Mouse (Mus musculus) frontal cortex, postnatal 25 days (tissue): Measurements from ENCODE around the gene Masp2.

ENCODE experiments used
- DNase-seq, 2 experiments: peaks; one replicate each; pipeline ENCODE4 v3.0.0; 2022; ENCODE audit warnings: low spot score in 2 of 2

Masp2 gene

GRCm38 (mm10) chr4:148602357-148603120, at the start of gene Masp2:
TSS of gene Masp2 (plus strand) at chr4:148602554.
- no peak for DNase-seq

DNA sequence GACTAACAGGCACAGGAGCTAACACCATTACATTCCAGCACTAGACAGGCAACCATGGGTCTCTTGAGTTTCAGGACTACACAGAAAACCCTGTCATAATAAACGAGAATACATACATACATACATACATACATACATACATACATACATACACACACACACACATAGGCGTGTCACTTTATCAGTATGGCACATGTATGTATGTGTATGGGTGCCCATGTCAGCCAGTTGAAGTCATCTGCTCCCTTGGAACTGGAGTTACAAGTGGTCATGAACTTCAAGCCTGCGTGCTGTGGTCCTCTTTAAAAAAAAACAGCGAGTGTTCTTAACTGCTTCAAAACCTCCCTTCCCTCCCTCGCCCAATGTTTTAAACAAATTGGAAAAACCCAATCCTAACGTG, 44.6 kb upstream of the Masp2 start:
- no peak for DNase-seq

DNA sequence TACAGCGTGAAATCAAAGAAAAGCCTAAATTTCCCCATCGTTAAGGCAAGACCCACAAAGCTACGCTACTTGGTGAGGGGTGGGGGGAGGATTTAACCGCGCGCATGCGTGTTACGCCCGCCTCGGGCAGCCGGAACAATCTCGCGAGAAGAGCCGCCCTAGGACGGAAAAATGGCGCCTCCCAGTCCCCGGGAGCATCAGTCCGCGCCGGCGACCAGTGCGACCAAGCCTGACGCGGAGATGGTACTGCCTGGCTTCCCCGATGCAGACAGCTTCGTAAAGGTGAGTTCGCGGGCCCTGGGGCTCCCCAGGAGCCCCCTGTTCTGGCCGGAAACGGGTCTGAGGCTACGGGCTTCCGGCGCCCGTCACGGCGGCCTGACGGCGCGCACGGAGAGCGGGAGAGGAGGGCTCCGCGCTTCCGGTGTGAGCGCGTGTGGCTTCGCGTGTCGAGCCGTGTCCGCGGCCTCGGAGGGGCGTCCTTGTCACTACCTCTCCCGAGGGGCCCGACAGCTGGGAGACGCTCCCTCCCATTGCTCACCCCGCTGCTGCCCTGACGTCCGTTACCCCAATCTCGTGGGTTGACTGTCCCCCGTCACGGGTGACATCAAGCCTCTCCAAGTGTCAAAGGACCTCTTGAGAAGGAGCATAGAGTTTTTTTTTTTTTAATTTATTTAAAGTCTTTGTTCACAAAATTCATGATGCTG, 43.9 kb upstream of the Masp2 start, which contains the start of gene Exosc10:
Exosc10 (plus strand) TSS at position 133 of the 704 bp plus-strand sequence.
- DNase-seq: peak; percentile 67 to 79

DNA sequence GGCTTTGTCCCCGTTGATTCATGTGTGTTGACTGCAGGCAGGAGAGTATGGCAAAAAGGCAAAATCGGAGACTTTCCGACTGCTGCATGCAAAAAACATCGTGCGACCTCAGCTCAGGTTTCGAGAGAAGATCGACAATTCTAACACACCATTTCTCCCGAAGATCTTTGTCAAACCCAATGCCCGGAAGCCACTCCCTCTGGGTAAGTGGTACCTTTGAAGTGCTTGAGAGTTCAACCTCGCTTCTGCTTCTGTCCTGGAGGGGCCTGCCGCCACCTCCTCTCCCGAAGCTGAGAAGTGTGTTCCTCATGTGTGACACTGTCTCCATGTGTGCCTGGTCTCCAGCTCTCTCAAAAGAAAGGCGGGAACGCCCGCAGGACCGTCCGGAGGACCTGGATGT, 39.7 kb upstream of the Masp2 start:
- no peak for DNase-seq

- DNase-seq: no peak
Observed at GRCm38 (mm10) chr4:148563595-148563994, 38.8 kb upstream of the Masp2 start.

DNA sequence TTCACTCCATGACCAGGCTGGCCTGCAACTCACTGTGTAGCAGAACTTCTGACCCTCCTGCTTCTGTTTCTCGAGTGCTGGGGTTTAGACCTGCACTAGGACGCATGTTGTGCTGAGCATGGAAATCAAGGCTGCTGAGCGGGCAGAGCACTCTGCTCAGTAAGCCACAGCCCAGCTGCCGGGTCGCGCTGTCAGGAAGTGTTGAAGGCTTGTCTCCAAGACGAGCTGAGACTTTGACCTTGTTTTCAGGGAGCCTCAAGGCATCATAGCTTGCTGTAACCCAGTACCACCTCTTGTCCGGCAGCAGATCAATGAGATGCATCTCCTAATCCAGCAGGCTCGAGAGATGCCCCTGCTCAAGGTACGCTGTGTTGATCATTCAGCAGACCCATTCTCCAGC, 32.2 kb upstream of the Masp2 start:
- no peak for DNase-seq

DNA sequence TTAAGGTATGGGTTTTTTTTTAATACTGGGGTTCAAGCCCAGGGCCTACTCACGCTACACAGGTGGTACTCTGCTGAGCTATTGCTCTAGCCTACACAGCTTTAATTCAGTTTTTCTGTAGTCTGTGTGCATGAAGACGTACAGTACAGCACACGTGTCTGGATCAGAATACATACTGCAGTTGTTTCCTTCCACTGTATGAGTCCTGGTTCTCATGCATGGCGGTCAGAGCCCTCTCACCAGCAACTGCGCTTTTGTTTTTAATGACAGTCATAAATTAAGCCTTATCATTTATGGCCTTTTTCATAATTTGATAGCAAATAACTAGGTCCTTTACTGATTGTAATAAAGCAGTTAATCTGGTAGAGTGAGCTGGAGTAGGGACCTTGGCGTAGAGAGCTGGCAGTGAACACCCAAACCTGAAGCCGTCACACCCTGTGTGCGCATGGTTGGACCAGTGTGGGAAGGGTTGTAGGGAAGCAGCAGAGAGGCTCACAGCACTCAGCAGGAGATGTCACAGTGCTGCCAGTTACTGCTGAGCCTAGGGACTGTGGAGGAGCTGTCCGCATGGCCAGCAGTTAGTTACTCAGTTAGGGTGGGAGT, 31.6 kb upstream of the Masp2 start:
- no peak for DNase-seq

- no peak for DNase-seq
Observed at GRCm38 (mm10) chr4:148573222-148573621, 29.1 kb upstream of the Masp2 start.

- DNase-seq: no peak
Observed at GRCm38 (mm10) chr4:148580765-148581164, 21.6 kb upstream of the Masp2 start.

GRCm38 (mm10) chr4:148581422-148581821, 20.9 kb upstream of the Masp2 start:
- no peak for DNase-seq

- no peak for DNase-seq
Observed at GRCm38 (mm10) chr4:148583257-148583656, 19.1 kb upstream of the Masp2 start.

- no peak for DNase-seq
Observed at GRCm38 (mm10) chr4:148586648-148587047, 15.7 kb upstream of the Masp2 start.

DNA sequence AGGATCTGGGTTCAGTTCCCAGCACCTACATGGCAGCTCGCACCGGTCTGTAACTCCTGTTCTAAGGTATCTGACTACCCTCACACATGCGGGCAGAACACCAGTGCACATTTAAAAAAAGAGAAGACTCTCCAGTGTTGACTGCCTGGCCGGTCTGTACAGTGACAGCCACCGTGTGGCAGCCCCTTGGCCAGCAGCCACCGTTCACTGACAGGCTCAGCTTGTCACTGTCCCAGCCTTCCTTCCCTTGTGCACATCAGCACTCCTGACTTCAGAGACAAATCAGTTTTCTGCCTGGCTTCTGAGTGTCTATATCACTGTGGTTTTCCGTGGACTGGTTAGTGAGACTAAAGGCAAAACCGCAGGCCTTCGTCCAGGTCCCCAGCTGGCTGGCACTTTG, 13.6 kb upstream of the Masp2 start:
- DNase-seq: no peak

DNA sequence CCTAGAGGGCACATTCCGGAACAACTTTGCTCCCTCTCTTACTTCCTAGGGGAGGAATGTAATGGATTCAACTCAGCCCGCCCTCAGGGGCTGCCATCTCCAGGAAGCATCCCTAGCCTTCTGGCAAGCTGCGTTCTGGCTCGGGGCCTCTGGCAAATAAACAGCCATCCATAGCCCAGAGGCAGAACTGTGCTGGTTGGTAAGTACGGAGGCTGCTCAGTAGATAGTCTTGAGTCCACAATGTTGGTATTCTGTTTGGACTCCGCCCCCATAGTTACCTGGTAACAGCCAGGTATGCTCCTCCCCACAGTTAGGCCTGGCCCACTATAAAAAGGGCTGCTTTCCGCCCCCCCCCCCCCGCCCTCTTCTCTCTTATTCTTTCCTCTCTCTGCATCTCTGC, 12.8 kb upstream of the Masp2 start:
- no peak for DNase-seq

DNA sequence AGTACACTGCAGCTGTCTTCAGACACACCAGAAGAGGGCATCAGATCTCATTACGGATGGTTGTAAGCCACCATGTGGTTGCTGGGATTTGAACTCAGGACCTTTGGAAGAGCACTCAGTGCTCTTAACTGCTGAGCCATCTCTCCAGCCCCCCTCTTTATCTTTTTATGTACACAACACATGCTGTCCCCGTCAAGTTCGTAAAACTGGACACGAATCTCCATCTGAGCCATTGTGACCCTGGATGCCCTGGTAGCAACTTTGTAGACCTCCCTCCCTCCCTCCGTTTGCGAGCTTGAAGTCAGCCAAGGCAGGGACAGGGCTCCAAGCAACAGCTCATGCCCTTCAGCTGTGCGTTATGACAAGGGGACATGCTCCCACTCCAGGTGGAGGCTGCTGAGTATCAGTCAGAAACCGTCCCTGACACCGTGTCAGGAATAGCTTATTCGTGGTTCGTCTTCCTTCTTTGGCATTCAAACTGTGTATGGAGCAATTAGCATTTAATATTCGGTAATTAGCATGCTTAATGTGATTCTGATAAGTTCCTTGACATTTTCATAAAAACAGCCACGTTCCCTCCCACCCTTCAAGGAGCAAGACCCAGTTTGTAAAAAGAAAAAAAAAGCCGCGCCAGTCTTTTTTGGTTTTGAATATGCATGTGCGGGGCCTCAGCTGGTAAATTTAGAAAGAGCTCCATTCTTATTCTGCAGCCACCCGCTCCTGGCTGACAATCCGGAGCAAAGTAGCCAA, 11.8 kb upstream of the Masp2 start:
- DNase-seq: no peak

- DNase-seq: peak; percentile 92 to 93
Observed at GRCm38 (mm10) chr4:148591171-148591630, 11.2 kb upstream of the Masp2 start, which contains the start of gene Srm. TSS of gene Srm (plus strand) at chr4:148591503.

DNA sequence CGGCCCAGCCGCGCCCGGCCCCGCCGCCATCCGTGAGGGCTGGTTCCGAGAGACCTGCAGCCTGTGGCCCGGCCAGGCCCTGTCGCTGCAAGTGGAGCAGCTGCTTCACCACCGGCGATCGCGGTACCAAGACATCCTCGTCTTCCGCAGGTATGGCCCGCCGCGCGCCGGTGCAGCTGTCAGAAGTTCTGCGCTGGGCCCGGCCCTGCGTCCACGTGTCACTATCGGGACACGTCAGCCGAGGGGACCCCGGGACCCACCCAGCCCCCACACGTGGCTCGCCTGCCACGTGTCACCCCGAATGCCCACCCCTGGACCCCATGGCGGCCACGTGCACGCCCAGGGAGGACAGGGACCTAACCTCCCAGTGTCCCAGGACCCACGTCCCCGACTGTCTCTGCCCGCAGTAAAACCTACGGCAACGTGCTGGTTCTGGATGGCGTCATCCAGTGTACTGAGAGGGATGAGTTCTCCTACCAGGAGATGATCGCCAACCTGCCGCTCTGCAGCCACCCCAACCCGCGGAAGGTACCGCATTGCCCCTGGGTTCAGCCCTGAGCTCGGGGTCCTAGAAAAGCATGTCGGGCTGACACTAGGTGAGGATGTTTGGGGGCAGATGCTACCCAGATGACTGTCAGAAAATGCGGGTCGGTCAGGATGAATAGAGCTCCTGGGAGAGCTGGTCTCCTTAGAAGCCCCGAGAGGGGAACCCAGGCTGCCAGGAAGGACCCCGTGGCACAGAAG, 10.5 kb upstream of the Masp2 start:
- no peak for DNase-seq

- DNase-seq: no peak
Observed at GRCm38 (mm10) chr4:148593996-148594395, 8.4 kb upstream of the Masp2 start.

DNA sequence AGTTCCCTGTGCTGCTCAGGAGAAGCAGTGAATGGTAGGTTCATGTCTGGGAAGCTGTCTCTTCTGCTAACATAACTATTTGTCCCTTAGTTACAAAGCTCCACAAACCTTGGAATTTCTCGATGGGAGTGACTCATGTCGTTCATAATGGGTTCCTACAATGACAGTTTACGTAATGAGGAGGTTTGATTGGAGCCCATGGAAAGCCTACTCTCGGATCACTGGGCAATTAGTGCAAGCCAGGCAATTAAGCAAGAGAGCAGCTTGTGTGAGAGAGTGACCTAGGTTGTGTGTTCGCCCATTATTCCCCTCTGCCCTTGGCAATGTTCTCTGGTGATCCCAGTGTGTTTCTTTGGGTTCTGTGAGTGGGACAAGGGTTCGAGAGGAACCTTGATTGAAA, 6.4 kb upstream of the Masp2 start:
- DNase-seq: no peak

GRCm38 (mm10) chr4:148596731-148597130, 5.6 kb upstream of the Masp2 start:
- no peak for DNase-seq

- DNase-seq: no peak
Observed at GRCm38 (mm10) chr4:148598826-148599225, 3.5 kb upstream of the Masp2 start.
